Mouse (Mus musculus) MEL (cell line): Measurements from ENCODE around the gene Urb1. TPM values are rescaled to one million over a fixed set of nuclear protein-coding genes. Genes with fewer than 3 reads are reported as not detected.

ENCODE experiments used
- DNase-seq: peaks from one replicate; pipeline ENCODE4 v3.0.0; 2011; ENCODE audit warnings: low read depth, low spot score
- H3K27ac ChIP-seq: 2 replicates; pipeline ENCODE4 v1.5.1; 2012; ENCODE audit warnings: low read depth, mild to moderate bottlenecking, control low read depth, low read length, moderate library complexity; ENCODE audit not compliant: control insufficient read depth
- H3K27me3 ChIP-seq, 2 experiments: fragments of 150-350 bp in 1 of 2; sonication (generic) in 1 of 2; 2 replicates each; pipeline ENCODE4 v1.6.1; 2012; ENCODE audit warnings: low read length in 2 of 2, mild to moderate bottlenecking in 2 of 2, improper control_type of control experiment in 1 of 2, moderate library complexity in 1 of 2; ENCODE audit not compliant: insufficient read depth in 2 of 2, control insufficient read depth in 1 of 2
- H3K36me3 ChIP-seq, 2 experiments: 2 replicates each; pipeline ENCODE4 v1.6.1; 2012 to 2014; ENCODE audit warnings: low read length in 2 of 2, improper control_type of control experiment in 1 of 2, inconsistent platforms in 1 of 2, mild to moderate bottlenecking in 1 of 2; ENCODE audit not compliant: insufficient read depth in 2 of 2, control insufficient read depth in 1 of 2
- H3K4me1 ChIP-seq, 2 experiments: fragments of 150-350 bp in 1 of 2; sonication (generic) in 1 of 2; 2 replicates each; pipeline ENCODE4 v1.6.1; 2012; ENCODE audit warnings: low read length in 2 of 2, improper control_type of control experiment in 1 of 2, mild to moderate bottlenecking in 1 of 2; ENCODE audit not compliant: insufficient read depth in 2 of 2, control insufficient read depth in 1 of 2
- H3K4me3 ChIP-seq, 2 experiments: fragments of 150-350 bp in 1 of 2; sonication (generic) in 1 of 2; 2 replicates each; pipeline ENCODE4 v1.5.1; 2012; ENCODE audit warnings: low read depth in 2 of 2, low read length in 2 of 2, mild to moderate bottlenecking in 2 of 2, moderate library complexity in 2 of 2, control low read depth in 1 of 2, improper control_type of control experiment in 1 of 2; ENCODE audit not compliant: control insufficient read depth in 1 of 2, insufficient read depth in 1 of 2
- H3K79me2 ChIP-seq: 2 replicates; pipeline ENCODE4 v1.6.1; 2012; ENCODE audit warnings: mild to moderate bottlenecking, low read length, moderate library complexity; ENCODE audit not compliant: control insufficient read depth, poor library complexity, insufficient read depth
- H3K9ac ChIP-seq: 2 replicates; pipeline ENCODE4 v1.6.1; 2012; ENCODE audit warnings: low read depth, mild to moderate bottlenecking, control low read depth, low read length, moderate library complexity; ENCODE audit not compliant: control insufficient read depth, poor library complexity, severe bottlenecking
- H3K9me3 ChIP-seq: fragments of 150-350 bp; sonication (generic); replicated peaks from 2 replicates; pipeline ENCODE4 v1.6.1; 2012; ENCODE audit warnings: mild to moderate bottlenecking, low read length, improper control_type of control experiment, moderate library complexity; ENCODE audit not compliant: insufficient read depth
- BHLHE40 ChIP-seq: IDR thresholded peaks from 2 replicates; pipeline ENCODE4 v1.6.1; 2012; ENCODE audit warnings: low read depth, mild to moderate bottlenecking, inconsistent platforms, low read length, improper control_type of control experiment, borderline replicate concordance
- GABPA ChIP-seq: IDR thresholded peaks from 2 replicates; pipeline ENCODE4 v1.6.1; 2012; ENCODE audit warnings: low read depth, mild to moderate bottlenecking, inconsistent platforms, low read length, improper control_type of control experiment, moderate library complexity
- MAFK ChIP-seq: IDR thresholded peaks from 2 replicates; pipeline ENCODE4 v1.6.1; 2011; ENCODE audit warnings: low read depth, mild to moderate bottlenecking, low read length, improper control_type of control experiment, borderline replicate concordance
- MYC ChIP-seq: IDR thresholded peaks from 2 replicates; pipeline ENCODE4 v1.6.1; 2011; ENCODE audit warnings: low read depth, mild to moderate bottlenecking, low read length, improper control_type of control experiment, moderate library complexity
- NELFE ChIP-seq: IDR thresholded peaks from 2 replicates; pipeline ENCODE4 v1.6.1; 2011; ENCODE audit warnings: low read depth, low read length, improper control_type of control experiment
- POLR2AphosphoS5 ChIP-seq: IDR thresholded peaks from 2 replicates; pipeline ENCODE4 v1.6.1; 2012; ENCODE audit warnings: low read depth, borderline replicate concordance, mild to moderate bottlenecking, inconsistent platforms, low read length, moderate library complexity, mixed read lengths
- RAD21 ChIP-seq: IDR thresholded peaks from 2 replicates; pipeline ENCODE4 v1.6.1; 2011; ENCODE audit warnings: mild to moderate bottlenecking, low read depth, low read length, improper control_type of control experiment
- RCOR1 ChIP-seq: IDR thresholded peaks from 2 replicates; pipeline ENCODE4 v1.6.1; 2012; ENCODE audit warnings: low read depth, mild to moderate bottlenecking, inconsistent platforms, low read length, improper control_type of control experiment
- SMC3 ChIP-seq: IDR thresholded peaks from 2 replicates; pipeline ENCODE4 v1.6.1; 2011; ENCODE audit warnings: low read depth, low read length, improper control_type of control experiment
- TBP ChIP-seq: IDR thresholded peaks from 2 replicates; pipeline ENCODE4 v1.8.0; 2011; ENCODE audit warnings: low read depth, low read length, improper control_type of control experiment
- USF2 ChIP-seq, 2 experiments: IDR thresholded peaks; 2 replicates each; pipeline ENCODE4 v1.6.1; 2011 to 2012; ENCODE audit warnings: improper control_type of control experiment in 2 of 2, low read length in 2 of 2, borderline replicate concordance in 1 of 2, inconsistent platforms in 1 of 2, low read depth in 1 of 2, mild to moderate bottlenecking in 1 of 2; ENCODE audit not compliant: insufficient read depth in 1 of 2
- ZNF384 ChIP-seq: IDR thresholded peaks from 2 replicates; pipeline ENCODE4 v1.6.1; 2012; ENCODE audit warnings: low read depth, mild to moderate bottlenecking, inconsistent platforms, low read length, improper control_type of control experiment
- polyA plus RNA-seq, 2 experiments: library from polyadenylated mRNA; stranded (reverse) in 1 of 2; unstranded in 1 of 2; fragments of >175 nt in 1 of 2; fragments of >200 nt in 1 of 2; gene quantifications; 2 replicates each; pipeline versions ENCODE4 v1.2.1 to v1.2.4; 2012; ENCODE audit warnings: low replicate concordance in 2 of 2, low read depth in 1 of 2; ENCODE audit not compliant: insufficient read length in 2 of 2, insufficient read depth in 1 of 2, missing spikeins in 1 of 2
- total RNA-seq: library from RNA; depleted of rRNA; stranded (reverse); fragments of 300-350 nt; gene quantifications from 2 replicates; pipeline ENCODE4 v1.2.3, GENCODE M21; 2012

Urb1 gene
- total and polyA plus RNA-seq, 3 experiments: 26.2 to 36.7 (median 35.3) TPM

GRCm38 (mm10) chr16:90856552-90857200 is 46.5 kb upstream of the Urb1 start:
- peaks cover 0 to 2% of the 10 kb centered on the region in 2 experiments; a peak in 1 of 4 replicates for H3K4me1 ChIP-seq
- no peaks in the 10 kb centered on the region for H3K9me3 ChIP-seq
- TF ChIP-seq ZNF384 (peak; percentile 53), BHLHE40 (no peak)
- H3K36me3 ChIP-seq: no peaks in the 10 kb centered on the region
- peaks cover 0 to 2% of the 10 kb centered on the region in 2 experiments; a peak in 3 of 4 replicates for H3K27me3 ChIP-seq
- no peak overlapping the region for H3K4me3 ChIP-seq
- H3K27ac ChIP-seq: no peak overlapping the region
- no peak overlapping the region for H3K9ac ChIP-seq
- no peaks in the 10 kb centered on the region for H3K79me2 ChIP-seq
- no peak for DNase-seq

GRCm38 (mm10) chr16:90851621-90852334 is 41.6 kb upstream of the Urb1 start:
- H3K9ac ChIP-seq: no peak overlapping the region
- H3K79me2 ChIP-seq: no peaks in the 10 kb centered on the region
- no peak overlapping the region for H3K27ac ChIP-seq
- TF ChIP-seq RCOR1: no peak
- TF ChIP-seq NELFE: no peak
- H3K27me3 ChIP-seq: peaks cover 0 to 2% of the 10 kb centered on the region in 2 experiments; a peak in 2 of 4 replicates
- DNase-seq: no peak
- no peaks in the 10 kb centered on the region for H3K4me1 ChIP-seq
- H3K9me3 ChIP-seq: no peaks in the 10 kb centered on the region
- H3K36me3 ChIP-seq: no peaks in the 10 kb centered on the region
- H3K4me3 ChIP-seq: no peak overlapping the region

GRCm38 (mm10) chr16:90850881-90851280 is 40.7 kb upstream of the Urb1 start:
- Histone ChIP-seq H3K79me2 (no peaks in the 10 kb centered on the region), H3K27ac (no peak overlapping the region), H3K4me3 (no peak overlapping the region), H3K27me3 (peaks cover 0 to 2% of the 10 kb centered on the region in 2 experiments; a peak in 2 of 4 replicates), H3K4me1 (no peaks in the 10 kb centered on the region), H3K9ac (no peak overlapping the region), H3K36me3 (no peaks in the 10 kb centered on the region), H3K9me3 (no peaks in the 10 kb centered on the region)
- TF ChIP-seq MAFK: no peak
- TF ChIP-seq POLR2AphosphoS5: no peak
- TF ChIP-seq MYC: no peak
- TF ChIP-seq USF2 (IDR thresholded peaks at IDR 0.05; ENCODE audit: borderline replicate concordance in 1 of 2, insufficient read depth in 1 of 2, low read depth in 1 of 2, low read length in 2 of 2): no peak
- TF ChIP-seq TBP: no peak
- TF ChIP-seq SMC3: no peak
- no peak for TF ChIP-seq RAD21
- no peak for TF ChIP-seq GABPA
- no peak for DNase-seq
